In the genomic region with DNA sequence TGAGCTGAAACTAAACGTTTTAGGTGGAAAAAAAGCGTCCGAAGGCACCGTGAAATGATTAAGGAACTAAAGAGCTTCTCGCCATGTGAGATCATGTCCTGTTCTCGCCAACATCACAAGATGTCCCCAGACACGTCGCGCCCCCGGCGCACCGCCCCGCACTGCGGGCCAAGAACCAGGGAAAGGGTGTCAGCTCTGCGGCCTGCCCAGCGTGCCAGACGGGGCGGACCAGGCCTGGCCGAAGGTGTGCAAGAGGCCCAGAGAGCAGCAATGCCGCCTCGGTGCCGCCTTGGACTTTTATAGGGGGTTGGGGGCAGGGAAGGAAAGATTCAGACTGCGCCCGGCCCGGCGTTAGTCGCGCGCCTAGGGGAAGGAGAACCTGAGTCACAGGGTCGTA, we compare ENCODE assay signal across 9 mouse cellular contexts. TPM values are rescaled to one million over a fixed set of nuclear protein-coding genes. Genes with fewer than 3 reads are reported as not detected.
DNase-seq lines count a peak whose midpoint lies in the region; ATAC-seq lines count a peak whose summit lies in the region.
"Had no signal": no experiment of that assay in that cellular context is flagged by ENCODE, and none has a peak within 500 bp of the region (broad histone marks: within the 10 kb centered on the region; RNA-seq: fewer than 3 reads in every experiment).

No protein-coding gene starts in this region.

- H3K27me3 ChIP-seq in neural tube, embryonic 11.5 days (ENCODE audit: control insufficient read depth, insufficient read depth, low read length): peaks cover 98% of the 10 kb centered on the region

- H3K9me3 ChIP-seq in neural tube, embryonic 11.5 days (ENCODE audit: control insufficient read depth, low read length): no peaks in the 10 kb centered on the region
- H3K9me3 ChIP-seq: lung, embryonic 15.5 days had no signal

- peak; percentile 28 for DNase-seq in kidney, adult 18-20 months
- no peak for DNase-seq in kidney, postnatal 10 days
- DNase-seq in R1 (ENCODE audit: low read depth, low spot score): peak; percentile 22
- DNase-seq in embryo, embryonic 9.5 days (ENCODE audit: extremely low spot score): peak; percentile 59
- peak; percentile 40 for DNase-seq in neural tube, embryonic 11.5 days (ENCODE audit: low spot score)
- no peak for DNase-seq in right cerebral cortex, postnatal 36 days (ENCODE audit: low spot score in 2 of 2)
- DNase-seq in urinary bladder, adult 2 months (ENCODE audit: low spot score): no peak
- DNase-seq: right cerebral cortex, adult 18-20 months had no signal

- H3K4me2 ChIP-seq in neural tube, embryonic 11.5 days (ENCODE audit: low read depth): no peak overlapping the region
- H3K4me2 ChIP-seq: lung, embryonic 15.5 days had no signal

- H3K9ac ChIP-seq in neural tube, embryonic 11.5 days (ENCODE audit: low read length): no peak overlapping the region
- H3K9ac ChIP-seq: lung, embryonic 15.5 days had no signal

- no peak overlapping the region for H3K27ac ChIP-seq in neural tube, embryonic 11.5 days (ENCODE audit: low read depth, low read length)
- H3K27ac ChIP-seq: lung, embryonic 15.5 days had no signal

- H3K4me3 ChIP-seq in neural tube, embryonic 11.5 days (ENCODE audit: low read depth, low read length): no peak overlapping the region
- H3K4me3 ChIP-seq: lung, embryonic 15.5 days had no signal

- H3K4me1 ChIP-seq in neural tube, embryonic 11.5 days (ENCODE audit: control insufficient read depth, insufficient read depth, low read length): peaks cover 11% of the 10 kb centered on the region; the same call in 1 of the 2 replicates

- no peak for ATAC-seq in neural tube, embryonic 11.5 days (ENCODE audit: insufficient read depth, low FRiP score, low TSS enrichment)

- WGBS in neural tube, embryonic 11.5 days: under 1% methylated on average over 30 of the region's 30 CpGs

- no peaks in the 10 kb centered on the region for H3K36me3 ChIP-seq in neural tube, embryonic 11.5 days (ENCODE audit: control insufficient read depth, insufficient read depth, low read length)
- H3K36me3 ChIP-seq: lung, embryonic 15.5 days had no signal

RNA-seq across cellular contexts. Expression of a gene that starts 0.4 kb away (rescaled TPM):
- 0.76 and 2.4 TPM in 2 replicates for polyA plus RNA-seq in neural tube, embryonic 11.5 days (2014; fragmentation: Nextera tagmentation; extraction: Ambion mirVana)
- 0.01 and 0.06 TPM in 2 replicates for polyA plus RNA-seq in urinary bladder, adult 2 months (2012; rRNA removed)
- polyA plus RNA-seq: lung, embryonic 15.5 days had no signal

RNA-seq across cellular contexts. Expression of a gene that starts 45.0 kb away (rescaled TPM):
- 23.8 and 24.4 TPM in 2 replicates for polyA plus RNA-seq in neural tube, embryonic 11.5 days (2014; fragmentation: Nextera tagmentation; extraction: Ambion mirVana)
- polyA plus RNA-seq in urinary bladder, adult 2 months (2012; rRNA removed): 45.8 and 49.8 TPM in 2 replicates

Comparison
In these comparisons a context has a peak if more than half of its experiments do, and no peak if none do; other contexts are left out.
1. DNase-seq: peak in kidney, adult 18-20 months (single experiment), R1 (single experiment), embryo, embryonic 9.5 days (single experiment) and neural tube, embryonic 11.5 days (single experiment); none in kidney, postnatal 10 days (single experiment), right cerebral cortex, postnatal 36 days (0 of 2) and urinary bladder, adult 2 months (single experiment).